Mouse (Mus musculus): Measurements from ENCODE around the gene Reg2. TPM values are rescaled to one million over a fixed set of nuclear protein-coding genes. Genes with fewer than 3 reads are reported as not detected.
"Not testable (repeated sequence)": the region's sequence is repeated elsewhere in the genome, so short reads cannot be mapped to it uniquely, and the experiment has no call there.

The Reg2 gene
- polyA plus RNA-seq (2021) = not detected

- POLR2A ChIA-PET; DNase-seq (ENCODE audit: low read depth, low spot score); in situ Hi-C loops (cut with MboI; ENCODE audit: low pct_unique_long_range_greater_than_20kb); H3K27me3 ChIP-seq; CTCF ChIA-PET; ATAC-seq: not testable (repeated sequence)
These were observed at the start of gene Reg2 for GRCm38 (mm10) chr6:78395323-78395722. TSS of gene Reg2 (plus strand) at chr6:78395623.

GRCm38 (mm10) chr6:78361971-78362563, 33.4 kb upstream of the Reg2 start:
- H3K27me3 ChIP-seq = no peaks in the 10 kb centered on the region
- ChIA-PET CTCF (no interaction called here), POLR2A (no interaction called here)
- TF ChIP-seq CTCF (IDR thresholded peaks at IDR 0.05) = no peak
- DNase-seq (ENCODE audit: low read depth, low spot score) (no peak), ATAC-seq (no peak)
- in situ Hi-C loops (cut with MboI; ENCODE audit: low pct_unique_long_range_greater_than_20kb) = no loop called here

DNA sequence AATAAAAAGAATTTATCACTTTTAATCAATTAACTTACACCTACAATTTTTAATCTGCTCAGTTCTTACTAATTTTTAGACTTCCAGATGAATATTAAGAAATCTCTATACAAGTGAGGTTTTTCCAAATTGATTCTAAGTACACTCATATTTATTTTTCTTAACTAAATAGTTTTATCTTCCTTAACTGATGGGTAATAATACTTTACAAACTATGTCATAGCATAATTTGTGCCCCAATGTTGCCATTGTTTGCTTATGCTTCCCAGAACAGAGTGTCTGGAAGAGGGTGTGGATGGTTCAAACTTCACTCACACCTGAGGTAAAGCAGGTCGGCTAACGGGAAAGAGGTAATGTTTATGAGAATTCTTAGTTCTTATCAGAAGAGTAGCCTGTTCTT, 25.1 kb upstream of the Reg2 start, which contains the start of gene Reg3b:
Reg3b (plus strand) TSS at position 301 of the 400 bp plus-strand sequence.
- POLR2A ChIA-PET = no interaction called here
- in situ Hi-C loops (cut with MboI; ENCODE audit: low pct_unique_long_range_greater_than_20kb) = no loop called here

DNA sequence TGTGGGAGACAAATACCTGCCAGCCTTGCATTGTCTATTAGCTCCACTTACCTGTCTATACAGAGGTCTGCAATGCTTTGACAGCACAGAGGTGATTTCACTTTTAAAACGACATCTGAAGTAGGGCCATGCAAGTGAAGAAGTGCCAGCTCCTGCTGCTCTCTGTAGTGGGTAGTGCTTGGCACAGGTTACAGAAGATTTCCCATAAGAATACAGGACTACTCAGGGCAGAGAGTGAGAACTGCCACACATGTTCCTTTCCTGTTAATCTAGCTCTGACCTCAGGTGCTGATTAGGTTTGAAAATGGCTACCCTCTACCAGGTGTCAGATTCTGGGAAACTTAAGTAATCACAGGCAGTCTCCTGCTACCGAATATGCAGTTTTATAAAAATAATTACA, 16.7 kb upstream of the Reg2 start, which contains the start of gene Reg3d:
Reg3d (minus strand) TSS at position 101 of the 400 bp plus-strand sequence.
- ChIA-PET CTCF (interaction anchor here (1.2 kb wide), 1 partner anchor 10 kb away, joined by 3 read pairs; no protein-coding TSS in a partner anchor), POLR2A (no interaction called here)
- H3K27me3 ChIP-seq = no peaks in the 10 kb centered on the region
- TF ChIP-seq CTCF (IDR thresholded peaks at IDR 0.05) = no peak
- DNase-seq (ENCODE audit: low read depth, low spot score) (no peak), ATAC-seq (no peak)
- in situ Hi-C loops (cut with MboI; ENCODE audit: low pct_unique_long_range_greater_than_20kb) = no loop called here

More for the DNA sequence above, 25.1 kb upstream of the Reg2 start, which contains the start of gene Reg3b:
- H3K27me3 ChIP-seq = no peaks in the 10 kb centered on the region
- CTCF ChIA-PET = no interaction called here
- ATAC-seq = no peak
- TF ChIP-seq CTCF (IDR thresholded peaks at IDR 0.05) = no peak
- no peak for DNase-seq (ENCODE audit: low read depth, low spot score)

- TF ChIP-seq CTCF (IDR thresholded peaks at IDR 0.05) = no peak
- ATAC-seq (no peak), DNase-seq (ENCODE audit: low read depth, low spot score) (no peak)
- no peaks in the 10 kb centered on the region for H3K27me3 ChIP-seq
- ChIA-PET CTCF (no interaction called here), POLR2A (no interaction called here)
- in situ Hi-C loops (cut with MboI; ENCODE audit: low pct_unique_long_range_greater_than_20kb) = no loop called here
These were observed 15.0 kb upstream of the Reg2 start, which contains the start of gene Reg3a for GRCm38 (mm10) chr6:78380409-78380808. TSS of gene Reg3a (plus strand) at chr6:78380709.

- DNase-seq (ENCODE audit: low read depth, low spot score) (no peak), ATAC-seq (no peak)
- in situ Hi-C loops (cut with MboI; ENCODE audit: low pct_unique_long_range_greater_than_20kb) = no loop called here
- CTCF ChIA-PET = no interaction called here
- POLR2A ChIA-PET = no interaction called here
- no peak for TF ChIP-seq CTCF (IDR thresholded peaks at IDR 0.05)
- H3K27me3 ChIP-seq = no peaks in the 10 kb centered on the region
These were observed 9.8 kb upstream of the Reg2 start for GRCm38 (mm10) chr6:78385609-78386008.

DNA sequence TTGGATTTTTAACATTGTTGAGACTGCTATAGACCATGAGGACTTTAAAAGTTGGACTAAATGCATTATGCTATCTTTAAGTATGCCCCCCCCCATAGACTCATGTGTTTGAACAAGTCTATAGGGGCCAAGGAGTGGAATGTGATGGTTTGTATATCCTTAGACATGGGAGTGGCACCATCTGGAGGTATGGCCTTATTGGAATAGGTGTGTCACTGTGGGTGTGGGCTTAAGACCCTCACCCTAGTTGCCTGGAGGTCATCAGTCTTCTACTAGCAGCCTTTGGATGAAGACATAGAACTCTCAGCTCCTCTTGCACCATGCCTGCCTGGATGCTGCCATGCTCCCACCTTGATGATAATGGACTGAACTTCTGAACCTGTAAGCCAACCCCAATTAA, 27.0 kb downstream of the Reg2 start, which contains the start of gene Reg1:
Reg1 (plus strand) TSS at position 301 of the 400 bp plus-strand sequence.
- H3K27me3 ChIP-seq; POLR2A ChIA-PET; CTCF ChIA-PET; DNase-seq (ENCODE audit: low read depth, low spot score); ATAC-seq; in situ Hi-C loops (cut with MboI; ENCODE audit: low pct_unique_long_range_greater_than_20kb): not testable (repeated sequence)

DNA sequence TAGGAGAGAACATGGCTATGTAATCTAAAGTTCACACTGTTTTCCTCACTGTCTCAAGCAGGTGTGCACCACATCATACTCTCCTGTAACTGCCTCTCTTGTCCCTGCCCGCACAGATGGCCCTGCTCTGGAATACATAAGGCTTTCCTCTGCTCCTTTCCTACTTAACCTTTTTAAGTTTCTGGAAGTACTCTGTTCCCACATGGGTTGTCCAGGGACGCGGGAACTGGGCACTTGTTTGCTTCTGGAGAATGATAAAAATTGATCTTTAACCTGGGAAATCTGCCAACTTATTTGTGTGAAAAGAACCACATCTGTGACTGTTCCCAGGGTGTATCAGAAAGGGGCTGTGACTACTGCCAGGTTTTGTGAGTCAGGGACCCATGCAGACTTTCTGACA, 30.1 kb downstream of the Reg2 start:
- in situ Hi-C loops (cut with MboI; ENCODE audit: low pct_unique_long_range_greater_than_20kb) = no loop called here
- no peak for ATAC-seq
- TF ChIP-seq CTCF (IDR thresholded peaks at IDR 0.05) = no peak
- POLR2A ChIA-PET = no interaction called here
- no peak for DNase-seq (ENCODE audit: low read depth, low spot score)
- H3K27me3 ChIP-seq = no peaks in the 10 kb centered on the region
- CTCF ChIA-PET = no interaction called here

DNA sequence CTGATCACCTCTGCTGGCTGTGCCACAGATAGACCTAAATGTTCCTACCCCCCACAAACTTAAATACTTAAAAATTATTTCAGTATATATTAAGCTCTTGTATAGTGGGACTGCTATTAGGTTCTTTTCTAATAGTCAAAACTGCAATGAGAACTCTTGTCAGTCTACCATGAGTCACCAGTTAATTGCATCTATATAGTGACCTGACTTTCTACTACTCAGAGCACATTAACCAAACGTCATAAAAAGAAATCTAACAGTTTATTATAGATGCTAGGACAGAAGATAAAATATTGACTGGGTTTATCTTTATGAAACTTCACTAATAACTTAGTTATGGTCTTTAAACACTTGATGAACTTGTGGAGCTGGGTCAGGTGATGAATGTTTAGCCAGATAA, 51.8 kb downstream of the Reg2 start:
- in situ Hi-C loops (cut with MboI; ENCODE audit: low pct_unique_long_range_greater_than_20kb) = no loop called here
- TF ChIP-seq CTCF (IDR thresholded peaks at IDR 0.05) = no peak
- POLR2A ChIA-PET = no interaction called here
- CTCF ChIA-PET = no interaction called here
- H3K27me3 ChIP-seq = no peaks in the 10 kb centered on the region
- no peak for ATAC-seq
- DNase-seq (ENCODE audit: low read depth, low spot score) = no peak

GRCm38 (mm10) chr6:78448409-78448808, 53.0 kb downstream of the Reg2 start:
- ATAC-seq (no peak), DNase-seq (ENCODE audit: low read depth, low spot score) (no peak)
- in situ Hi-C loops (cut with MboI; ENCODE audit: low pct_unique_long_range_greater_than_20kb) = no loop called here
- H3K27me3 ChIP-seq = no peaks in the 10 kb centered on the region
- TF ChIP-seq CTCF (IDR thresholded peaks at IDR 0.05) = no peak
- ChIA-PET POLR2A (no interaction called here), CTCF (no interaction called here)

DNA sequence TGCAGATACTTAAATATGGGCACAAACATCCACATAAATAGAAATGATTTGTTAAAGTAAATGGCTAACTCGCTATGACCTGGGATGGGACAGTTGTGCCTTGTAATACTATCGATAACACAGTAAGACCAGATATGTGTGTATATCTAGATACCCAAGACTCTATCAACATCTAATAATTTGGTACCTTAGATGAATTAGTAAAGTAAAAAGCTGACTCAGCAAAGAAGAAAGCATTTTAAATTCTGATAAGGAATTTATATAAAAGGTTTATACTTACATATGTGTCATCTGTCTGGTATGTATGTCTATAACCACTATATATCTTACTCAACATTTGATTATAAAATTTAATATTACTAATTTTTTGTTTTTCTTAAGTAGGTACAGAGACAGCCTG, 57.4 kb downstream of the Reg2 start:
- no peak for TF ChIP-seq CTCF (IDR thresholded peaks at IDR 0.05)
- ATAC-seq = no peak
- DNase-seq (ENCODE audit: low read depth, low spot score) = no peak
- in situ Hi-C loops (cut with MboI; ENCODE audit: low pct_unique_long_range_greater_than_20kb) = no loop called here
- CTCF ChIA-PET = no interaction called here
- no peaks in the 10 kb centered on the region for H3K27me3 ChIP-seq
- POLR2A ChIA-PET = no interaction called here

Other genes with a start within 250 kb of the Reg2 start
- not detected for gene Reg3b, start 25.0 kb upstream of the Reg2 start, polyA plus RNA-seq (2021)
- gene Reg3d, start 16.8 kb upstream of the Reg2 start, polyA plus RNA-seq (2021) = not detected
- gene Reg3a, start 14.9 kb upstream of the Reg2 start, polyA plus RNA-seq (2021) = not detected
- not detected for gene Reg1, start 27.1 kb downstream of the Reg2 start, polyA plus RNA-seq (2021)
- gene Reg3g, start 73.2 kb downstream of the Reg2 start, polyA plus RNA-seq (2021) = not detected